Mouse (Mus musculus) testis, adult 2 months (tissue): Measurements from ENCODE around the gene Gm10300. TPM values are rescaled to one million over a fixed set of nuclear protein-coding genes. Genes with fewer than 3 reads are reported as not detected.

ENCODE experiments used
- H3K27ac ChIP-seq: fragments of 200-500 bp; 2 replicates; pipeline ENCODE4 v1.5.1; 2012; ENCODE audit warnings: low read depth, low read length; ENCODE audit not compliant: control insufficient read depth, insufficient read depth
- H3K27me3 ChIP-seq: fragments of 200-500 bp; 2 replicates; pipeline ENCODE4 v1.6.1; 2012; ENCODE audit warnings: mild to moderate bottlenecking, low read length, moderate library complexity; ENCODE audit not compliant: control insufficient read depth, insufficient read depth
- H3K36me3 ChIP-seq: fragments of 200-500 bp; 2 replicates; pipeline ENCODE4 v1.6.1; 2012; ENCODE audit warnings: mild to moderate bottlenecking, low read length; ENCODE audit not compliant: control insufficient read depth, insufficient read depth
- H3K4me1 ChIP-seq: fragments of 200-500 bp; 2 replicates; pipeline ENCODE4 v1.6.1; 2012; ENCODE audit warnings: low read length; ENCODE audit not compliant: control insufficient read depth, insufficient read depth
- H3K4me3 ChIP-seq: fragments of 200-500 bp; 2 replicates; pipeline ENCODE4 v1.5.1; 2012; ENCODE audit warnings: low read depth, mild to moderate bottlenecking, low read length, moderate library complexity, mixed read lengths; ENCODE audit not compliant: control insufficient read depth
- CTCF ChIP-seq: fragments of 200-500 bp; IDR thresholded peaks from 2 replicates; pipeline ENCODE4 v1.5.1; 2012; ENCODE audit warnings: low read depth, mild to moderate bottlenecking, inconsistent platforms, low read length, moderate library complexity; ENCODE audit not compliant: control insufficient read depth, insufficient read depth, insufficient replicate concordance
- POLR2A ChIP-seq: fragments of 200-500 bp; IDR thresholded peaks from 2 replicates; pipeline ENCODE4 v1.6.1; 2012; ENCODE audit warnings: low read depth, mild to moderate bottlenecking, inconsistent platforms, low read length, moderate library complexity; ENCODE audit not compliant: control insufficient read depth
- polyA plus RNA-seq: library from polyadenylated mRNA; depleted of rRNA; stranded (reverse); fragments of >200 nt; gene quantifications from 2 replicates; pipeline ENCODE4 v1.2.3, GENCODE M21; 2012

Gene Gm10300
- polyA plus RNA-seq, 1 experiment, result not detected

GRCm38 (mm10) chr4:132033183-132033582 lies 41.3 kb upstream of the Gm10300 start:
- Histone ChIP-seq H3K36me3 (no peaks in the 10 kb centered on the region), H3K27ac (no peak overlapping the region), H3K4me3 (no peak overlapping the region), H3K4me1 (peaks cover 3% of the 10 kb centered on the region; the same call in 1 of the 2 replicates), H3K27me3 (no peaks in the 10 kb centered on the region)
- TF ChIP-seq POLR2A (no peak), CTCF (no peak)

DNA sequence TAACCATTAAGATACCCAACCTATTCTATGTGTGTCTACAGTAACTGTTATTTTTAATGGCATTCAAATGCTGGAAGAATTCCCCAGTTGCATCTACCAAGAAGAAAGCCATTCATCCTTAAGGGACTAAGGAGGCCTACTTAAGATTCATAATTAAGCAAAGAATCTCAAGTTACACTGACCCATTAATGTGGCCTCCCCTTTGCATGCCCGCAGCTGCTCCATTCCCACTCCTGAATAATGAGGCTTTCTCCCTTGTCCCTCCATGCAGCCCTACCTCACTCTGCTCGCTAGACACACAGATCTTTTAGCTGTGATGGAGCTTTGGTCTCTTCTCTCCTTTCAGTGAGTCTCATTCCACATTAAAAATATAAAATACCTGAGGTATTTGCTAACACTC lies 40.3 kb upstream of the Gm10300 start:
- H3K27ac ChIP-seq, result no peak overlapping the region
- peaks cover 3% of the 10 kb centered on the region; the same call in 1 of the 2 replicates for H3K4me1 ChIP-seq
- H3K27me3 ChIP-seq, result no peaks in the 10 kb centered on the region
- TF ChIP-seq CTCF, result no peak
- no peak for TF ChIP-seq POLR2A
- no peak overlapping the region for H3K4me3 ChIP-seq
- no peaks in the 10 kb centered on the region for H3K36me3 ChIP-seq

DNA sequence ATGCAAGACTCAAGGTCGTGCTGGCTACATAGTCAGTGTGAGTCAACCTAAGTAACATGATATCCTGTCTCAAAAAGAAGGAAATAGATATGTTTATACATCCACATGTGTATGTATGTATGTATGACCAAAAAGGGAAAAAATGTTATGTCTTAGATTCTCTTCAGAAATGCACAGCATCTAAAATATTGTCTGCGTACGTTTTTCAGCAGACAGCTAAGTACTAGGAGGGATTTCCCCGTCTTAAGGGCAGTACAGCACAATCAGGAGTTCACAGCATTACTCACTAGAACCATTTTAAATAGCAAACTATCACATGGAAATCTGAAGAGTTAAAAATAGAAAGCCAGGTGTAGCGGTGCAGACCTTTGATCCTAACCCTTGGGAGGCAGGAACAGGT lies 37.4 kb upstream of the Gm10300 start:
- H3K4me3 ChIP-seq, result no peak overlapping the region
- H3K36me3 ChIP-seq, result no peaks in the 10 kb centered on the region
- no peaks in the 10 kb centered on the region for H3K27me3 ChIP-seq
- H3K4me1 ChIP-seq, result peaks cover 3% of the 10 kb centered on the region; the same call in 1 of the 2 replicates
- no peak overlapping the region for H3K27ac ChIP-seq
- TF ChIP-seq POLR2A (no peak), CTCF (no peak)

- Histone ChIP-seq H3K27me3 (no peaks in the 10 kb centered on the region), H3K36me3 (no peaks in the 10 kb centered on the region), H3K4me1 (peaks cover 3% of the 10 kb centered on the region; the same call in 1 of the 2 replicates), H3K4me3 (no peak overlapping the region), H3K27ac (no peak overlapping the region)
- TF ChIP-seq POLR2A (no peak), CTCF (no peak)
Observed at GRCm38 (mm10) chr4:132037991-132038390, 36.5 kb upstream of the Gm10300 start.

GRCm38 (mm10) chr4:132038809-132039208 lies 35.7 kb upstream of the Gm10300 start:
- H3K36me3 ChIP-seq, result no peaks in the 10 kb centered on the region
- peaks cover 3% of the 10 kb centered on the region; the same call in 1 of the 2 replicates for H3K4me1 ChIP-seq
- TF ChIP-seq POLR2A (no peak), CTCF (no peak)
- H3K27ac ChIP-seq, result no peak overlapping the region
- H3K27me3 ChIP-seq, result no peaks in the 10 kb centered on the region
- no peak overlapping the region for H3K4me3 ChIP-seq

- no peaks in the 10 kb centered on the region for H3K36me3 ChIP-seq
- H3K27me3 ChIP-seq, result no peaks in the 10 kb centered on the region
- peaks cover 3% of the 10 kb centered on the region; the same call in 1 of the 2 replicates for H3K4me1 ChIP-seq
- no peak for TF ChIP-seq CTCF
- no peak for TF ChIP-seq POLR2A
- H3K27ac ChIP-seq, result no peak overlapping the region
- no peak overlapping the region for H3K4me3 ChIP-seq
Observed at GRCm38 (mm10) chr4:132039521-132039920, 35.0 kb upstream of the Gm10300 start.

- Histone ChIP-seq H3K4me3 (no peak overlapping the region), H3K27ac (no peak overlapping the region), H3K36me3 (no peaks in the 10 kb centered on the region), H3K4me1 (peaks cover 3% of the 10 kb centered on the region; the same call in 1 of the 2 replicates), H3K27me3 (no peaks in the 10 kb centered on the region)
- TF ChIP-seq POLR2A, result no peak
- TF ChIP-seq CTCF, result no peak
Observed at GRCm38 (mm10) chr4:132039975-132040645, 34.4 kb upstream of the Gm10300 start.
